Mouse (Mus musculus): Measurements from ENCODE around the gene Smim6. TPM values are rescaled to one million over a fixed set of nuclear protein-coding genes. Genes with fewer than 3 reads are reported as not detected.
A peak's percentile ranks its signal among the peaks of the same experiment; 100 is the strongest.

Smim6 gene
- total and polyA plus RNA-seq, 3 experiments = 2.4 TPM; not detected in 2

DNA sequence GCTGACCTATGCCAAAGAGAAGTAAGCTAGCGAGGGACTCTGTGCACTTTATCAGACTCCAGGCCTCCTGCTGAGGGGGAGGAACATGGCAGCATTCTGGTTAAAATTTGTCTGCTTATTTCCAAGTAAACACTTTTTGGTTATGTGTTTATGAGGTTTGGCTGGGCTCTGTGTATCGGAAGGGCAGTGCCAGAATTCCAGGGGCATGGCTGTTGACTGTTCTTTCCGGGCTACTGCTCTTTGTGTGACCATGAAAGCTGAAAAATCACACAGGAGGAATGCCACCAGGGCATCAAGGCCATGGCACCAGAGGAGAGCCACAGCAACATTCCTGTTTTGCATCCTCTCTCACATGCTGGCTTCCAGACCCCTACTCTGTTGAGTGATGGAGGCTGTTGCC, 5.7 kb upstream of the Smim6 start:
- Histone ChIP-seq H3K4me1 (ENCODE audit: insufficient read depth, low read depth, low read length) (peaks cover 69% of the 10 kb centered on the region), H3K27me3 (ENCODE audit: insufficient read depth, low read length) (no peaks in the 10 kb centered on the region), H3K4me3 (ENCODE audit: low read depth, low read length) (no peak overlapping the region), H3K36me3 (replicated peaks) (peaks cover 88% of the 10 kb centered on the region), H3K9me3 (replicated peaks) (no peaks in the 10 kb centered on the region)
- no peak for TF ChIP-seq GATA1 (IDR thresholded peaks at IDR 0.05; ENCODE audit: borderline replicate concordance, low read length)
- no peak for TF ChIP-seq POLR2AphosphoS5 (IDR thresholded peaks at IDR 0.05; ENCODE audit: insufficient replicate concordance, low read depth, low read length)
- TF ChIP-seq GATA2 (IDR thresholded peaks at IDR 0.05; ENCODE audit: borderline replicate concordance, low read depth, low read length) = no peak
- TF ChIP-seq CTCF (IDR thresholded peaks at IDR 0.05; ENCODE audit: low read depth, low read length) = no peak
- TF ChIP-seq TAL1 (conservative IDR thresholded peaks at IDR 0.05; ENCODE audit: low read depth, low read length) = no peak
- ATAC-seq (ENCODE audit: extremely low read depth, insufficient number of reproducible peaks, low FRiP score, poor library complexity, severe bottlenecking) (no peak), DNase-seq (ENCODE audit: low spot score) (no peak)

DNA sequence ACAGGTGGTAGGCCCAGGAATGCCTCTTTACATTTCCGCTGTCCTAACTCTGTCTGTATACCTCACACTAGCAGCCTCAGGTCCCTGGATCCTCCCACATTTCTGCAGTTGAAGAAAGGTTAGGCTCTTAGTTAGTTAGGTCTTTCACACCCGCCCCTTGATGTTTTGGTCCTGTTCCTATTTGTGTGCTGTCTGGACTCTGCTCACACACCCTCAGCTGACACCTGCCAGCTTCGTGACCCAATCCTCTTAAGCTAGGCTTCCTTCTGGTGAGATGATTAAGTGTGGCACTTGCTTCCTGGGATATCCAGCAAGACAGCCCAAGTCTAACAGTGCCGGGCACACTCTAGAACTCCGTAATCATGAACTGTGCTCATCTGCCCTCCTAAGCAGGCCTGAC, 5.3 kb upstream of the Smim6 start:
- ATAC-seq (ENCODE audit: extremely low read depth, insufficient number of reproducible peaks, low FRiP score, poor library complexity, severe bottlenecking) (no peak), DNase-seq (ENCODE audit: low spot score) (no peak)
- Histone ChIP-seq H3K4me3 (ENCODE audit: low read depth, low read length) (no peak overlapping the region), H3K4me1 (ENCODE audit: insufficient read depth, low read depth, low read length) (peaks cover 69% of the 10 kb centered on the region), H3K9me3 (replicated peaks) (no peaks in the 10 kb centered on the region), H3K36me3 (replicated peaks) (peaks cover 88% of the 10 kb centered on the region), H3K27me3 (ENCODE audit: insufficient read depth, low read length) (no peaks in the 10 kb centered on the region)
- TF ChIP-seq POLR2AphosphoS5 (IDR thresholded peaks at IDR 0.05; ENCODE audit: insufficient replicate concordance, low read depth, low read length) = no peak
- TF ChIP-seq TAL1 (conservative IDR thresholded peaks at IDR 0.05; ENCODE audit: low read depth, low read length) = no peak
- no peak for TF ChIP-seq GATA1 (IDR thresholded peaks at IDR 0.05; ENCODE audit: borderline replicate concordance, low read length)
- TF ChIP-seq GATA2 (IDR thresholded peaks at IDR 0.05; ENCODE audit: borderline replicate concordance, low read depth, low read length) = no peak
- TF ChIP-seq CTCF (IDR thresholded peaks at IDR 0.05; ENCODE audit: low read depth, low read length) = no peak

- H3K4me1 ChIP-seq (ENCODE audit: insufficient read depth, low read depth, low read length) = peaks cover 40% of the 10 kb centered on the region
- ATAC-seq (ENCODE audit: extremely low read depth, insufficient number of reproducible peaks, low FRiP score, poor library complexity, severe bottlenecking) = peak; percentile 61
Measured at GRCm38 (mm10) chr11:115911134-115911561, 669 bp upstream of the Smim6 start.

DNA sequence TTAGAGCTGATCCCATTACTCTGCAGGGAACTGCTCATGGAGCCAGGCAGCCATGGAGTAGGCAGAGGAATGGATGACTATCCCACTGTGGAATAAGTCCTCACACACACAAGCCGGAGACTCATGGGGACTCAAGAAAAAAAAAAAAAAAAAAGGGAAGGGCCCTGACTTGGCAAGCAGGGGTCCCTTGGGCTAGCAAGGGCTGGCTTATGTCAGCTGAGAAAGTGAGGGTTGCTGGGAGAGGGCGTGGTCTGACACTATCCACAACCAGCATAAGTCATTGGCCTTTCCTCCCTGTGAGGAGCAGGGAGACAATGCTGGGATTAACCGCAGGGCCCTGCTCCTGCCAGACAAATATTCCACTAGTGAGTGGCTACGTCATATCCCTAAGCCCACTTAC, 4.8 kb downstream of the Smim6 start:
- ATAC-seq (ENCODE audit: extremely low read depth, insufficient number of reproducible peaks, low FRiP score, poor library complexity, severe bottlenecking) (no peak), DNase-seq (ENCODE audit: low spot score) (no peak)
- peaks cover 87% of the 10 kb centered on the region for H3K36me3 ChIP-seq (replicated peaks)
- no peak overlapping the region for H3K4me3 ChIP-seq (ENCODE audit: low read depth, low read length)
- TF ChIP-seq CTCF (IDR thresholded peaks at IDR 0.05; ENCODE audit: low read depth, low read length) (no peak), GATA1 (IDR thresholded peaks at IDR 0.05; ENCODE audit: borderline replicate concordance, low read length) (no peak), TAL1 (conservative IDR thresholded peaks at IDR 0.05; ENCODE audit: low read depth, low read length) (no peak), POLR2AphosphoS5 (IDR thresholded peaks at IDR 0.05; ENCODE audit: insufficient replicate concordance, low read depth, low read length) (no peak), GATA2 (IDR thresholded peaks at IDR 0.05; ENCODE audit: borderline replicate concordance, low read depth, low read length) (no peak)
- H3K4me1 ChIP-seq (ENCODE audit: insufficient read depth, low read depth, low read length) = peaks cover 27% of the 10 kb centered on the region
- H3K9me3 ChIP-seq (replicated peaks) = no peaks in the 10 kb centered on the region
- H3K27me3 ChIP-seq (ENCODE audit: insufficient read depth, low read length) = no peaks in the 10 kb centered on the region

More at GRCm38 (mm10) chr11:115911134-115911561, 669 bp upstream of the Smim6 start:
- TF ChIP-seq CTCF (IDR thresholded peaks at IDR 0.05; ENCODE audit: low read depth, low read length) (no peak), TAL1 (conservative IDR thresholded peaks at IDR 0.05; ENCODE audit: low read depth, low read length) (peak; percentile 66)
- Histone ChIP-seq H3K36me3 (replicated peaks) (peaks cover 86% of the 10 kb centered on the region), H3K4me3 (ENCODE audit: low read depth, low read length) (peak overlapping the region; percentile 18; the same call in 1 of the 2 replicates), H3K27me3 (ENCODE audit: insufficient read depth, low read length) (no peaks in the 10 kb centered on the region), H3K9me3 (replicated peaks) (no peaks in the 10 kb centered on the region)
- DNase-seq (ENCODE audit: low spot score) = no peak

GRCm38 (mm10) chr11:115918637-115919036, 6.8 kb downstream of the Smim6 start:
- Histone ChIP-seq H3K4me3 (ENCODE audit: low read depth, low read length) (no peak overlapping the region), H3K36me3 (replicated peaks) (peaks cover 86% of the 10 kb centered on the region), H3K27me3 (ENCODE audit: insufficient read depth, low read length) (no peaks in the 10 kb centered on the region), H3K4me1 (ENCODE audit: insufficient read depth, low read depth, low read length) (peaks cover 17% of the 10 kb centered on the region), H3K9me3 (replicated peaks) (no peaks in the 10 kb centered on the region)
- no peak for ATAC-seq (ENCODE audit: extremely low read depth, insufficient number of reproducible peaks, low FRiP score, poor library complexity, severe bottlenecking)
- TF ChIP-seq GATA2 (IDR thresholded peaks at IDR 0.05; ENCODE audit: borderline replicate concordance, low read depth, low read length) (no peak), TAL1 (conservative IDR thresholded peaks at IDR 0.05; ENCODE audit: low read depth, low read length) (no peak), GATA1 (IDR thresholded peaks at IDR 0.05; ENCODE audit: borderline replicate concordance, low read length) (no peak), CTCF (IDR thresholded peaks at IDR 0.05; ENCODE audit: low read depth, low read length) (no peak), POLR2AphosphoS5 (IDR thresholded peaks at IDR 0.05; ENCODE audit: insufficient replicate concordance, low read depth, low read length) (no peak)
- DNase-seq (ENCODE audit: low spot score) = no peak

DNA sequence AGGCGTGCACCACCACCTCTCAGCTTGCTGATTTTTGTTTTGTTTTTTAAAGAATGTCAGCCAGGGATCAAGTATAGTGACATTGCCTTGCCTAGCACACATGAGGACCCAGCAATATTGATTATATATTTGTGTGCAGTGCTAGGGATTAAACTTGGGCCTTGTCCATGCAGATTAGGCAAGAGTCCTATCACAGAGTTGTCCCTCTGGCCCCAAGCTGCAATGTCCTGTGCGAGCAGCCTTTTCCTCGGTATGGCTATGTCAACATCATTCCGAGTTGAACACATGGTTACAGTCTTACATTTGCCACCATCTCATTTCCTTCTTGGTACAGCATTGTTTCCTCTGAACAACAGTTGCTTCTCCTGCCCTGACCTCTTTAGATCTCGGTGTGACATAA, 7.3 kb downstream of the Smim6 start:
- Histone ChIP-seq H3K27me3 (ENCODE audit: insufficient read depth, low read length) (no peaks in the 10 kb centered on the region), H3K9me3 (replicated peaks) (no peaks in the 10 kb centered on the region), H3K36me3 (replicated peaks) (peaks cover 86% of the 10 kb centered on the region), H3K4me3 (ENCODE audit: low read depth, low read length) (no peak overlapping the region), H3K4me1 (ENCODE audit: insufficient read depth, low read depth, low read length) (peaks cover 17% of the 10 kb centered on the region)
- no peak for TF ChIP-seq TAL1 (conservative IDR thresholded peaks at IDR 0.05; ENCODE audit: low read depth, low read length)
- no peak for TF ChIP-seq CTCF (IDR thresholded peaks at IDR 0.05; ENCODE audit: low read depth, low read length)
- ATAC-seq (ENCODE audit: extremely low read depth, insufficient number of reproducible peaks, low FRiP score, poor library complexity, severe bottlenecking) = no peak
- DNase-seq (ENCODE audit: low spot score) = no peak

Data from G1E (cell line).